Mouse (Mus musculus) neural tube, embryonic 15.5 days (tissue): ENCODE data around the gene Gpr183. TPM values are rescaled to one million over a fixed set of nuclear protein-coding genes. Genes with fewer than 3 reads are reported as not detected.

ENCODE experiments used
- ATAC-seq: fragments of 200-750 bp; cut with Nextera tagmentation; 2 replicates; pipeline ENCODE4 v1.8.0; 2017; ENCODE audit warnings: mild to moderate bottlenecking, moderate TSS enrichment, moderate library complexity; ENCODE audit not compliant: low FRiP score
- H3K27ac ChIP-seq: fragments of 300-500 bp; sonication (generic); replicated peaks from 2 replicates; pipeline ENCODE4 v1.5.1; 2015; ENCODE audit warnings: mild to moderate bottlenecking, inconsistent platforms
- H3K27me3 ChIP-seq: fragments of 300-500 bp; sonication (generic); replicated peaks from 2 replicates; pipeline ENCODE4 v1.6.1; 2015; ENCODE audit warnings: inconsistent platforms
- H3K36me3 ChIP-seq: fragments of 300-500 bp; sonication (generic); 2 replicates; pipeline ENCODE4 v1.6.1; 2015; ENCODE audit warnings: inconsistent platforms
- H3K4me1 ChIP-seq: fragments of 300-500 bp; sonication (generic); 2 replicates; pipeline ENCODE4 v1.6.1; 2015; ENCODE audit warnings: inconsistent platforms
- H3K4me2 ChIP-seq: fragments of 300-500 bp; sonication (generic); 2 replicates; pipeline ENCODE4 v1.6.1; 2015; ENCODE audit warnings: inconsistent platforms, mild to moderate bottlenecking, moderate library complexity
- H3K4me3 ChIP-seq: fragments of 300-500 bp; sonication (generic); replicated peaks from 2 replicates; pipeline ENCODE4 v1.5.1; 2015; ENCODE audit warnings: mild to moderate bottlenecking, inconsistent platforms
- H3K9ac ChIP-seq: fragments of 300-500 bp; sonication (generic); replicated peaks from 2 replicates; pipeline ENCODE4 v1.6.1; 2015; ENCODE audit warnings: mild to moderate bottlenecking, inconsistent platforms
- H3K9me3 ChIP-seq: fragments of 300-500 bp; sonication (generic); replicated peaks from 2 replicates; pipeline ENCODE4 v1.6.1; 2016; ENCODE audit warnings: inconsistent platforms
- WGBS: fragments of 180-500 bp; shearing (Covaris S2); methylation state at CpG from one replicate; pipeline ENCODE4 v1.1.7; 2015; ENCODE audit warnings: mixed read lengths; 5-methylcytosine and 5-hydroxymethylcytosine counted together
- polyA plus RNA-seq: library from polyadenylated mRNA; unstranded; fragments of >200 nt; fragmentation: Nextera tagmentation; extraction: Ambion mirVana; gene quantifications from 2 replicates; pipeline ENCODE4 v1.2.1, GENCODE M21; 2015

Gpr183 gene
- polyA plus RNA-seq, 1 experiment from 2014 or later: 0.74 TPM

DNA sequence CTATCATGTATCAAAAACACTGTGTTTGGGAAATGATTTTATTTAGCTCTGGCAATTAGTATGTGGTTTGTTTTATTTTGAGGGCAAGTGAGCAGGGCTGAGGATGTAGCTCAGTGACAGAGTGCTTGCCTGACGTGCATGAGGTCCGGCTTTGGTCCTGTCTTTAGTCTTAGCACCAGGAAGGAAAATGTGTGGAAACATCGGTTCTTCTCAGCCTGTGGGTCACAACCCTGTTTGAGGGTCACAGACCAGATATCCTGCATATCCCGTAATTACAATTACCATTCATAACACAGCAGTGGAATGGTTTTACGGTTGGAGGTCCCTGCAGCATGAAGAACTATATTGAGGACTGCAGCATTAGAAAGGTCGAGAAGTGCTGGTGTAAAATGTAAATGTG, 21.0 kb upstream of the Gpr183 start:
- no peak for ATAC-seq
- H3K4me2 ChIP-seq: no peak overlapping the region
- no peaks in the 10 kb centered on the region for H3K27me3 ChIP-seq
- no peaks in the 10 kb centered on the region for H3K4me1 ChIP-seq
- 81% methylated on average over 6 of the region's 6 CpGs for WGBS
- H3K9me3 ChIP-seq: no peaks in the 10 kb centered on the region
- H3K36me3 ChIP-seq: no peaks in the 10 kb centered on the region
- H3K27ac ChIP-seq: no peak overlapping the region
- H3K9ac ChIP-seq: no peak overlapping the region
- no peak overlapping the region for H3K4me3 ChIP-seq

DNA sequence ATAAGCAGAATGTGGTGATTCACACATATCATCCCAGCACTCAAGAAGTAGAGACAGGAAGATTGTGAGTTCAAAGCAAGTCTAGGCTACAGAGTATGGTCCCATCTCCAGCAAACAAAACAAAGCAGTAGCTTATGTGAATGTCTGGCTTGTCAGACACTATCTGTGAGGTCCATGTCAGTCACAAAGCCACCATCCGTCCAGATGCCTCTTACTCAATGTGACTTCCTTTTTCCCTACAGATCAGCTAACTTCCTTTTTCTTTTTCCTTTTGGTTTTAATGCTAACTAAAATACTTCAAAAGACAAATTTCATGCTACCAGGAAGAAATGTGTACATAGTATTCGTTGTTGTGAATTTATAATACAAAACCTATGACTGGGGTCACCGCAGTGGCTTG, 20.5 kb upstream of the Gpr183 start:
- no peaks in the 10 kb centered on the region for H3K36me3 ChIP-seq
- no peak overlapping the region for H3K9ac ChIP-seq
- H3K4me3 ChIP-seq: no peak overlapping the region
- 82% methylated on average over 3 of the region's 3 CpGs for WGBS
- no peaks in the 10 kb centered on the region for H3K27me3 ChIP-seq
- H3K4me1 ChIP-seq: no peaks in the 10 kb centered on the region
- no peak for ATAC-seq
- H3K9me3 ChIP-seq: no peaks in the 10 kb centered on the region
- no peak overlapping the region for H3K4me2 ChIP-seq
- H3K27ac ChIP-seq: no peak overlapping the region

DNA sequence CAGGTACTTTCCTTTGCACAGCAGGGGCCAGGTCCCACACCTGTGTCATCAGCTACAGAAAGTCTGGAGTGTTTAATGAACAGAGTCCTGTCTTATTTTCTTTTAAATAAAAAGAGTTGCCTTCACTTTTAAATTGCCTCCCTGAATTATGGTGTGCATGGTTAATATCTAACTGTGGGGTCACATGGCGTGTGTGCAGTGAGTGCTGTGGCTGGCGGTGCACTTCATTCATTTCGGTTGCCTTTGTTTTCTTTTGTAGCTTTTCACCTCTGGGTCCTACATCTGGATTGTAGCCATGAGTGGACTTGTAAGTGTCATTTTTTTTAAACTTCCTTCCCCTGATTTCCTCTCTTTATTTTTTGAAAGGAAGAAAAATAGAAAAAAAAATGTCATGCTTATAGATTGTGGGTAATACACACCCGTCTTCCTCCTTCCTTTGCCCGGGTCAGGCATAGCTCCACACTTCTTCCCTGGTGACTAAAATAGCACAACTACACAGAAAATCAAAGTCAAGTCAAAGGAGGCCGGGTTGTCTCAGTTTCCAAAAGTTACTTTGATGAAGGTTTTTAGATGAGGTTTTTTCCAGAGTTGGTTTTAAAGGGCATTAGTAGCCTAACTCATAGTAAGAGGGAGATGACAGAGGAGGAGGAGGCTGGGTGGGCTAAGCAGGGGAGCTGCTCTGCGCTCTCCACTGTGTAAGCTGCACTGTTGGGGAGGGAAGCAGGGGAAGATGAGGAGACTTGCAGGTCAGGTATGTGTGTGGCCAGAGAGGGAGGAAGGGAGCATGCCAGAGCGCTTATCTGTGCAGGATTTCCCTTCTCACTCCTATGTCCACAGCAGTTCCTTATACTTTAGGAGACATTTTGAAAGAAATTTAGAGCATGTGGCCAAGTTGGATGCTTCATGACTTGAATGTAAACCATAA, 18.3 kb upstream of the Gpr183 start:
- Histone ChIP-seq H3K27ac (no peak overlapping the region), H3K4me1 (no peaks in the 10 kb centered on the region), H3K9ac (no peak overlapping the region), H3K36me3 (no peaks in the 10 kb centered on the region), H3K9me3 (no peaks in the 10 kb centered on the region), H3K27me3 (no peaks in the 10 kb centered on the region), H3K4me3 (no peak overlapping the region), H3K4me2 (no peak overlapping the region)
- no peak for ATAC-seq
- WGBS: 75% methylated on average over 8 of the region's 8 CpGs

GRCm38 (mm10) chr14:121981531-121981930, 16.5 kb upstream of the Gpr183 start:
- no peaks in the 10 kb centered on the region for H3K9me3 ChIP-seq
- no peak overlapping the region for H3K9ac ChIP-seq
- 100% methylated on average over 1 of the region's 1 CpGs for WGBS
- H3K27me3 ChIP-seq: no peaks in the 10 kb centered on the region
- no peak overlapping the region for H3K4me2 ChIP-seq
- H3K27ac ChIP-seq: no peak overlapping the region
- H3K4me1 ChIP-seq: no peaks in the 10 kb centered on the region
- no peak for ATAC-seq
- H3K36me3 ChIP-seq: no peaks in the 10 kb centered on the region
- no peak overlapping the region for H3K4me3 ChIP-seq

DNA sequence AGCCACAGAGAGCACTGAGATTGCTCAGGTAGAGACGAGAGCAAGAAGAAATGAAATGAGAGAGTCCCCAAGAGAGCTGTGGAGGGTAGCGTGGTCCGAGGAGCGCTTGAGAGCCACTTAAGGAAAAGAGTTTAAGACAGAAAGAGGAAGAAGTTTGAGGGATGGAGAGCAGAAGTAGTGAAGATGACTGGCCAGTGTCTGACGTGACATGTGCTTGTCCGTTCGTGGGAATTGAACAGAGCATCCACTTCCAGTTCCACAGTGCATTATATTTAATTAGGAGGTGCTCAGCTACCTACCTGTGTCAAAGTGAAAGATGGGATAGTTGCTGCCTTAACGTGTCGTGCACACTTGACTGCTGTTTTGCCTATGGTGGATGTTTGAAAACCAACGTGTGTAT, 8.1 kb upstream of the Gpr183 start:
- H3K36me3 ChIP-seq: 0 out of 2 replicates have a peak, but pooled peaks cover 5% of the 10 kb centered on the region
- no peak for ATAC-seq
- no peak overlapping the region for H3K4me3 ChIP-seq
- no peak overlapping the region for H3K27ac ChIP-seq
- no peaks in the 10 kb centered on the region for H3K4me1 ChIP-seq
- no peak overlapping the region for H3K9ac ChIP-seq
- H3K4me2 ChIP-seq: no peak overlapping the region
- H3K9me3 ChIP-seq: no peaks in the 10 kb centered on the region
- H3K27me3 ChIP-seq: no peaks in the 10 kb centered on the region
- 91% methylated on average over 10 of the region's 10 CpGs for WGBS

DNA sequence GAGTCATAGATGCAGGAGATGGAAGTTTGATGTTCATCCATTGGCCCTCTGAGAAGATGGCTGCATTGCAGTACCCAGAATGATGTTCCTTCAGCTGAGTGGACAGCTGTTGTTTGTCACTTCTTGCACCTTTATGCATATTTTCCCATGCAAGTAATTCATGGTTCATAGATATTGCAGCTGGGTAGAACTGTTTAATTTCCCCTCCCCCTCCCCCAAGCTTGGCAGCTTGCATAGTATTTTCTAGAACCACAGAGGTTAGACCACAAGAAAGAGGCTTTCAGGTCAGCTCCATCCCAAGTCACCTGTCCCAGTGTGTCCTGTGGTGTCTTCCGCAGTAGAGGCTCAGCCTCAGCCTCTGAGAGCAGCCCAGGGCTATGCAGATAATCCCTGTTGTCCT, 5.4 kb upstream of the Gpr183 start:
- no peak overlapping the region for H3K27ac ChIP-seq
- no peaks in the 10 kb centered on the region for H3K27me3 ChIP-seq
- ATAC-seq: no peak
- no peak overlapping the region for H3K4me2 ChIP-seq
- no peaks in the 10 kb centered on the region for H3K9me3 ChIP-seq
- no peak overlapping the region for H3K9ac ChIP-seq
- WGBS: 94% methylated on average over 1 of the region's 1 CpGs
- no peak overlapping the region for H3K4me3 ChIP-seq
- H3K4me1 ChIP-seq: no peaks in the 10 kb centered on the region
- H3K36me3 ChIP-seq: 0 out of 2 replicates have a peak, but pooled peaks cover 5% of the 10 kb centered on the region

- no peaks in the 10 kb centered on the region for H3K27me3 ChIP-seq
- H3K4me1 ChIP-seq: peaks cover 10% of the 10 kb centered on the region
- H3K27ac ChIP-seq: no peak overlapping the region
- ATAC-seq: no peak
- no peak overlapping the region for H3K4me3 ChIP-seq
- no peak overlapping the region for H3K9ac ChIP-seq
- H3K36me3 ChIP-seq: no peaks in the 10 kb centered on the region
- H3K9me3 ChIP-seq: no peaks in the 10 kb centered on the region
- no peak overlapping the region for H3K4me2 ChIP-seq
- 91% methylated on average over 4 of the region's 4 CpGs for WGBS
Observed at GRCm38 (mm10) chr14:121967095-121967494, 2.1 kb upstream of the Gpr183 start.

DNA sequence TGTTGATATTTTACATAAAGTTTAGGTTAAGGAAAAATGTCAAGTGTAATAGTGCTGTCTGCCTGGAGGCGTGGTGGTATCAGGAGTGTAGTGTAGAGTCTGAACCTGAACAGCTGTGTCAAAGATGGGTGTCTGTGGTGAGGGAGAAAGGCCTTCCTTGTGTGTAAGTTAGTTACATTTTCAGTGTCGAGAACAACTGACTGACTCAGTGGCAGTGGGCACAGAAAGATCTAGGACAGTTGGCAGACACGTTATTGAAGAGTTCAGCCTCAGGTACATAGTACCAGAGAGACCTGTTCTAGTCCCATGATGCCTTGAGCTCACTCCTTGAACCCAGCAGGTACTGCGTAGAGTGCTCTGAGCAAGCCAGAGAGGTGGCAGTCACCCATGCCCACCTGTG, 466 bp upstream of the Gpr183 start:
- no peaks in the 10 kb centered on the region for H3K27me3 ChIP-seq
- H3K4me3 ChIP-seq: no peak overlapping the region
- H3K9ac ChIP-seq: no peak overlapping the region
- H3K27ac ChIP-seq: no peak overlapping the region
- no peaks in the 10 kb centered on the region for H3K9me3 ChIP-seq
- H3K36me3 ChIP-seq: no peaks in the 10 kb centered on the region
- ATAC-seq: no peak
- H3K4me2 ChIP-seq: no peak overlapping the region
- H3K4me1 ChIP-seq: peaks cover 10% of the 10 kb centered on the region
- WGBS: 91% methylated on average over 4 of the region's 4 CpGs

DNA sequence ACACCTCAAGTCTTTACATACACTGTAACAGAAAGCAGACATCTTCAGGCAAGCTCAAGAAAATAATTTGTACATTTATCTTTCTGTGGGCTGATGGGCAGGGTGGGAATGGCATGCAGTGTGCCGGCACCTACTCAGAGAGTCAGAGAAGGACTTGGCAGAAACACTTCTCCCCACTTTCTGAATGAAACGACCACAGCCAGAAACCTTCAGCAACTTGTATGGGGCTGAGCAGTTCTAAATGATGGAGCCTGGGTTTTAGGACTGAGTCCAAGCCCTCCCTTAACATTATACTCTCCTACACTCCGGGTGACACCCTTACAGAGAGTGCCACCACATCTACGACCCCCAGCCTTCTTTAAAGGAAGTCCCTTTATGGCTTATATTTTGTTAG, 1.1 kb downstream of the Gpr183 start:
- Histone ChIP-seq H3K27ac (no peak overlapping the region; the same call in 1 of the 2 replicates), H3K4me2 (no peak overlapping the region), H3K9ac (no peak overlapping the region), H3K36me3 (no peaks in the 10 kb centered on the region), H3K4me3 (no peak overlapping the region), H3K4me1 (peaks cover 10% of the 10 kb centered on the region), H3K9me3 (no peaks in the 10 kb centered on the region), H3K27me3 (no peaks in the 10 kb centered on the region)
- 55% methylated on average over 4 of the region's 4 CpGs for WGBS
- ATAC-seq: no peak; the same call in 1 of the 2 replicates

DNA sequence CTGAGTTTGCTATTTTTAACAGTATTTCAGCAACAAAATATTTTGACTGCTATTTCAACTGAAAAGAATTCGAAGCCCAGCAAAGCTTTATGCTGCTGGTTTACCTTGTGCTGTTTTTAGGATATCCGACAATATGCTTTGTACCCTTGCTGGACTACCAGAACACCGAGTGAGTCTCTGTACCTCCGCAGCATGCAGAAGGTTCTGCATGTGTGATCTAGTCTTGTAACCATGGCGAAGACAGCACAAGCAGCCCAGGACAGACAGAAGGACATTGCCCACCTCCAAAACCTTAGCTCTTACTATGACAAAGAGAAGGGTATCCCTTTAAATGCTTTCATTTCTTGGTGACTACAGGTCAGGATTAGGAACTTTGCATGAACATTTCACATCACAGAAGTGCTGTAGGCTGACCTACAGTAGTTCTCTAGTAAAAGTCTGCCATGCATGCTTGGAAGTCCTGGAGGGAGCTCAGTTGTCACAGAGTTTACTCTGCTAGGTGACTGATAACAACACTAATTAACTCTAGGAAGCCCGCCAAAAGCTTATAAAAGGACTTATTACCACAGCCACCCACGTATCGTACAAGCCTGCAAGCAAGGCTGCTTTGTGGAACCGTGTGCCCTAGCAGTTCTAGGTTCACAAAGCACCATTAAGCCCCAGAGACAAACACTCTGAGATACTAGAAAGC, 1.6 kb downstream of the Gpr183 start:
- H3K4me1 ChIP-seq: peaks cover 15% of the 10 kb centered on the region
- H3K4me2 ChIP-seq: no peak overlapping the region
- H3K27ac ChIP-seq: no peak overlapping the region; the same call in 1 of the 2 replicates
- no peak overlapping the region for H3K9ac ChIP-seq
- H3K36me3 ChIP-seq: no peaks in the 10 kb centered on the region
- ATAC-seq: no peak
- no peak overlapping the region for H3K4me3 ChIP-seq
- 61% methylated on average over 9 of the region's 9 CpGs for WGBS
- H3K27me3 ChIP-seq: no peaks in the 10 kb centered on the region
- H3K9me3 ChIP-seq: no peaks in the 10 kb centered on the region

DNA sequence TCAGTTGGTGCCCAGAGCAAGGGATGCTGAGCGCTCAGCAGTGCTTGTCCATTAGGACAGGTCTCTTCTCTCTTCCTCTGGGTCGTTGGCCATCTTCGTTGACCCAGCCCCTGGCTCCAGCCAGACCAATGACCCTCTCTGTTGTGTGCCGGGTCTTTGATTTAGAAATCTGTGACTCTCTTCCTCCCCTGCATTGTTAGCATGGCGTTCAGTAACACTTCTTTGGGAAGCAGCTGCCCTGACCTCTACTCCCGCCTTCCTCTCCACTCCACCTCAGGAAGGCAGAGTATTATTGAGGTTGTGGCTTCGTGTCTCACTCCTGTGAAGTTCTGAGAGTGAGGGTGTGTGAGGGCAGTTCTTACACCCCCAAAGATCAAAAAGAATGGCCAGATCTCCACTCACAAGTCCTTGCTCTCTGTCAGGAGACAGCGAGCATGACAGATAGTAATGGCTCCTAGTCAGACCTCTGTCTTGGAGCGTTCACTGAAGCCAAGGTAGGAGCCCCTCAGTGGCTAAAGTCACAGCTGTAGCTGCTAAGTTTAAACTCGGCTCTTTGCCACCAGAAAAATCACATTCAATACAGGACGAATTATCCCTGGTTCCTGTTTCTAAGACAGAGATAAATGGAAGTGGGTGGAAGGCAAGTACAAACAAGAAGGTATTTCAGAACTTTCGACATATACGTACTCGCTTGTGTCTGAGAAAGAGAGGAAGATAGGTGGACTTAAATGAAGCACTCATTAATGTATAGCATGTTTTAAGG, 2.7 kb downstream of the Gpr183 start:
- Histone ChIP-seq H3K4me2 (no peak overlapping the region), H3K27ac (no peak overlapping the region), H3K4me3 (no peak overlapping the region), H3K9me3 (no peaks in the 10 kb centered on the region), H3K4me1 (peaks cover 17% of the 10 kb centered on the region), H3K9ac (no peak overlapping the region), H3K27me3 (no peaks in the 10 kb centered on the region), H3K36me3 (no peaks in the 10 kb centered on the region)
- no peak for ATAC-seq
- WGBS: 83% methylated on average over 14 of the region's 14 CpGs
